Mouse (Mus musculus): ENCODE results near the gene Brd3.

GRCm38 (mm10) chr2:27547326-27547725 lies 39.9 kb upstream of the Brd3 start:
- TF ChIP-seq POLR2A (IDR thresholded peaks at IDR 0.05; ENCODE audit: extremely low read depth, insufficient read depth, low read length) (no peak), CTCF (IDR thresholded peaks at IDR 0.05; ENCODE audit: low read depth, low read length) (no peak)

Measured in liver, adult 2 months (tissue).